Mouse (Mus musculus): ENCODE results near the gene Cyba. TPM values are rescaled to one million over a fixed set of nuclear protein-coding genes. Genes with fewer than 3 reads are reported as not detected.

The Cyba gene
- polyA plus RNA-seq (2012), result 197 and 218 TPM in 2 replicates

GRCm38 (mm10) chr8:122432443-122433268 is at the start of gene Cyba:
Gene Cyba (minus strand): TSS chr8:122432930.
- TF ChIP-seq GATA1 (IDR thresholded peaks at IDR 0.05; ENCODE audit: low read length), result no peak

- TF ChIP-seq GATA1 (IDR thresholded peaks at IDR 0.05; ENCODE audit: low read length), result no peak
These were observed 49.7 kb upstream of the Cyba start for GRCm38 (mm10) chr8:122482448-122482847.

GRCm38 (mm10) chr8:122475580-122476320 is 43.0 kb upstream of the Cyba start, which contains the start of the genes Rnf166 and Ctu2:
Gene Rnf166 (minus strand): TSS chr8:122476064.
Gene Ctu2 (plus strand): TSS chr8:122476143.
- TF ChIP-seq GATA1 (IDR thresholded peaks at IDR 0.05; ENCODE audit: low read length), result no peak

- no peak for TF ChIP-seq GATA1 (IDR thresholded peaks at IDR 0.05; ENCODE audit: low read length)
These were observed 42.3 kb upstream of the Cyba start for GRCm38 (mm10) chr8:122474951-122475560.

- no peak for TF ChIP-seq GATA1 (IDR thresholded peaks at IDR 0.05; ENCODE audit: low read length)
These were observed 41.2 kb upstream of the Cyba start for GRCm38 (mm10) chr8:122473911-122474421.

GRCm38 (mm10) chr8:122470691-122471090 is 38.0 kb upstream of the Cyba start:
- no peak for TF ChIP-seq GATA1 (IDR thresholded peaks at IDR 0.05; ENCODE audit: low read length)

GRCm38 (mm10) chr8:122469965-122470364 is 37.2 kb upstream of the Cyba start:
- no peak for TF ChIP-seq GATA1 (IDR thresholded peaks at IDR 0.05; ENCODE audit: low read length)

GRCm38 (mm10) chr8:122469407-122469806 is 36.7 kb upstream of the Cyba start:
- no peak for TF ChIP-seq GATA1 (IDR thresholded peaks at IDR 0.05; ENCODE audit: low read length)

- no peak for TF ChIP-seq GATA1 (IDR thresholded peaks at IDR 0.05; ENCODE audit: low read length)
These were observed 35.1 kb upstream of the Cyba start for GRCm38 (mm10) chr8:122467816-122468215.

- no peak for TF ChIP-seq GATA1 (IDR thresholded peaks at IDR 0.05; ENCODE audit: low read length)
These were observed 32.3 kb upstream of the Cyba start for GRCm38 (mm10) chr8:122464985-122465384.

GRCm38 (mm10) chr8:122463651-122464640 is 31.2 kb upstream of the Cyba start:
- no peak for TF ChIP-seq GATA1 (IDR thresholded peaks at IDR 0.05; ENCODE audit: low read length)

- no peak for TF ChIP-seq GATA1 (IDR thresholded peaks at IDR 0.05; ENCODE audit: low read length)
These were observed 29.8 kb upstream of the Cyba start for GRCm38 (mm10) chr8:122462510-122462909.

GRCm38 (mm10) chr8:122461473-122462148 is 28.9 kb upstream of the Cyba start:
- TF ChIP-seq GATA1 (IDR thresholded peaks at IDR 0.05; ENCODE audit: low read length), result no peak
